Mouse (Mus musculus) intestine, embryonic 14.5 days (tissue): ENCODE results near the gene Cela1. TPM values are rescaled to one million over a fixed set of nuclear protein-coding genes. Genes with fewer than 3 reads are reported as not detected.

Source experiments
- ATAC-seq: fragments of 200-750 bp; cut with Nextera tagmentation; replicated peaks from 2 replicates; pipeline ENCODE4 v1.8.0; 2017; ENCODE audit warnings: low read depth, moderate number of reproducible peaks, moderate TSS enrichment, moderate library complexity; ENCODE audit not compliant: low FRiP score, low TSS enrichment
- DNase-seq: peaks from one replicate; pipeline ENCODE4 v3.0.0-alpha.2; 2018; ENCODE audit warnings: low spot score
- H3K27ac ChIP-seq: fragments of 300-500 bp; sonication (generic); 2 replicates; pipeline ENCODE4 v1.5.1; 2014; ENCODE audit warnings: low read depth, mild to moderate bottlenecking, control low read depth
- H3K27me3 ChIP-seq: fragments of 300-500 bp; sonication (generic); replicated peaks from 2 replicates; pipeline ENCODE4 v1.6.1; 2014; ENCODE audit warnings: low read length, control low read depth; ENCODE audit not compliant: control insufficient read depth, insufficient read depth
- H3K36me3 ChIP-seq: fragments of 300-500 bp; sonication (generic); 2 replicates; pipeline ENCODE4 v1.6.1; 2014; ENCODE audit warnings: low read length, control low read depth; ENCODE audit not compliant: control insufficient read depth, insufficient read depth
- H3K4me1 ChIP-seq: fragments of 300-500 bp; sonication (generic); replicated peaks from 2 replicates; pipeline ENCODE4 v1.6.1; 2014; ENCODE audit warnings: low read length, control low read depth, mixed read lengths; ENCODE audit not compliant: control insufficient read depth, insufficient read depth
- H3K4me2 ChIP-seq: fragments of 300-500 bp; sonication (generic); 2 replicates; pipeline ENCODE4 v1.6.1; 2014; ENCODE audit warnings: low read length
- H3K4me3 ChIP-seq: fragments of 300-500 bp; sonication (generic); 2 replicates; pipeline ENCODE4 v1.5.1; 2014; ENCODE audit warnings: low read depth, low read length, control low read depth, mixed read lengths
- H3K9ac ChIP-seq: fragments of 300-500 bp; sonication (generic); 2 replicates; pipeline ENCODE4 v1.6.1; 2014; ENCODE audit warnings: mild to moderate bottlenecking, low read length
- H3K9me3 ChIP-seq: fragments of 300-500 bp; sonication (generic); 2 replicates; pipeline ENCODE4 v1.6.1; 2016; ENCODE audit warnings: low read length, control low read depth; ENCODE audit not compliant: control insufficient read depth
- WGBS: fragments of 180-500 bp; shearing (Covaris S2); extraction: QIAGEN DNeasy Blood & Tissue Kit; methylation state at CpG from one replicate; pipeline ENCODE4 v1.1.7; 2014; 5-methylcytosine and 5-hydroxymethylcytosine counted together
- polyA plus RNA-seq: library from polyadenylated mRNA; unstranded; fragments of >200 nt; fragmentation: Nextera tagmentation; extraction: Ambion mirVana; gene quantifications from 2 replicates; pipeline ENCODE4 v1.2.1, GENCODE M21; 2014

Gene Cela1
- polyA plus RNA-seq, 1 experiment from 2014 or later = 49.9 TPM

GRCm38 (mm10) chr15:100646161-100646560, 41.6 kb downstream of the Cela1 start:
- H3K27me3 ChIP-seq = no peaks in the 10 kb centered on the region
- H3K4me2 ChIP-seq = no peak overlapping the region
- no peaks in the 10 kb centered on the region for H3K9me3 ChIP-seq
- no peak overlapping the region for H3K9ac ChIP-seq
- no peak overlapping the region for H3K4me3 ChIP-seq
- H3K27ac ChIP-seq = no peak overlapping the region
- no peak for ATAC-seq
- DNase-seq = no peak
- no peaks in the 10 kb centered on the region for H3K36me3 ChIP-seq
- H3K4me1 ChIP-seq = no peaks in the 10 kb centered on the region
- WGBS = 71% methylated on average over 6 of the region's 6 CpGs

DNA sequence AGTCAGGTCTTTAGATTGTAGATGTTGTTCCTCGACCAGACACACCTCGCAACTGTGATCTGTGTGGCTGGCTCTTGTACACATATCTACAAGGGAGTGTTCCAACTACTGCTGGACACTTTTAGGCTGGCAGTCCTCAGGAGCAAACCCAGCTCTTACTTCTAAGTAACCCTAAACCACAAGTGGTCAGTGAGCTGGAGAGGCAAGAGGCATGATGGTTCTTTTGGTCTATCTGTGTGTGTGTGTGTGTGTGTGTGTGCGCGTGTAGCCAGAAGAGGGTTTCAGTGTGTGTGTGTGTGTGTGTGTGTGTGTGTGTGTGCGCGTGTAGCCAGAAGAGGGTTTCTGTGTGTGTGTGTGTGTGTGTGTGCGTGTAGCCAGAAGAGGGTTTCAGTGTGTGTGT, 45.3 kb downstream of the Cela1 start:
- no peaks in the 10 kb centered on the region for H3K9me3 ChIP-seq
- H3K27me3 ChIP-seq = peaks cover 9% of the 10 kb centered on the region
- H3K4me1 ChIP-seq = peaks cover 4% of the 10 kb centered on the region; the same call in 1 of the 2 replicates
- ATAC-seq = no peak
- H3K36me3 ChIP-seq = no peaks in the 10 kb centered on the region
- no peak overlapping the region for H3K27ac ChIP-seq
- no peak overlapping the region for H3K4me3 ChIP-seq
- DNase-seq = no peak
- no peak overlapping the region for H3K4me2 ChIP-seq
- WGBS = 91% methylated on average over 7 of the region's 7 CpGs
- H3K9ac ChIP-seq = no peak overlapping the region

DNA sequence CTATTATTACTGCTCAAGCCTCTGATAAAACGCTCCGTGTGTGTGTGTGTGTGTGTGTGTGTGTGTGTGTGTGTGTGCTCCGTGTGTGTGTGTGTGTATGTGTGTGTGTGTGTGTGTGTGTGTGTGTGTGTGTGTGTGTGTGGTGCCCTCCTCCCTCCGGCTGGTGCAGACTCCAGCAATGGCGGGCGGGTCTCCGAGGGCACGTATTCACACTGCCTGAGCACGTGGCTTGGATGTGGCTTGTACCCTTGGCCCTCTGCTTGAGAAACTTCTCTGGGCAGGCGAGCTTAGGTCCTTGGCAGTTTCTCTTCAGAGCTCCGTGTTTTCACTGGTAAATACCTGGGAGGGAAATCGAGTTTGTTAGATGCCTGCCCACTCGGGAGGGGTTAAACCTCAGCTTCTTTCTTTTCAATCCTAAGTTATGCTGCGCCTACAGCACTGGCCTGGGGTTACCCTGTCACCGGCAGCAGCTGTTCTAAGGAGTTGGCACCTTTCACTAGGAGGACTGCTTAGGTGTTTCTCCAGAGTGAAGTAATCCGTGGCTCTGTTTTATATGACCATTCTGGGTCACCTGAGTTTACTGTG, 46.4 kb downstream of the Cela1 start:
- ATAC-seq (no peak), DNase-seq (no peak)
- Histone ChIP-seq H3K4me3 (no peak overlapping the region), H3K9ac (no peak overlapping the region), H3K36me3 (no peaks in the 10 kb centered on the region), H3K4me1 (peaks cover 14% of the 10 kb centered on the region), H3K9me3 (no peaks in the 10 kb centered on the region), H3K4me2 (no peak overlapping the region), H3K27me3 (peaks cover 20% of the 10 kb centered on the region), H3K27ac (no peak overlapping the region)
- WGBS = 72% methylated on average over 16 of the region's 16 CpGs

GRCm38 (mm10) chr15:100639972-100640750, 47.6 kb downstream of the Cela1 start:
- no peak overlapping the region for H3K4me2 ChIP-seq
- H3K9ac ChIP-seq = no peak overlapping the region
- no peaks in the 10 kb centered on the region for H3K9me3 ChIP-seq
- DNase-seq (no peak), ATAC-seq (no peak)
- H3K4me3 ChIP-seq = no peak overlapping the region
- H3K4me1 ChIP-seq = peaks cover 14% of the 10 kb centered on the region
- no peak overlapping the region for H3K27ac ChIP-seq
- H3K36me3 ChIP-seq = no peaks in the 10 kb centered on the region
- peaks cover 31% of the 10 kb centered on the region for H3K27me3 ChIP-seq
- 58% methylated on average over 16 of the region's 16 CpGs for WGBS

- WGBS = 22% methylated on average over 6 of the region's 6 CpGs
- Histone ChIP-seq H3K36me3 (no peaks in the 10 kb centered on the region), H3K9me3 (no peaks in the 10 kb centered on the region), H3K4me3 (0 out of 2 replicates have a peak overlapping the region, but pooled peaks have one; percentile 42), H3K4me2 (peak overlapping the region; percentile 65; the same call in 1 of the 2 replicates), H3K27me3 (peaks cover 42% of the 10 kb centered on the region), H3K4me1 (peaks cover 14% of the 10 kb centered on the region), H3K9ac (no peak overlapping the region), H3K27ac (no peak overlapping the region)
- ATAC-seq = no peak
- no peak for DNase-seq
These were observed 50.1 kb downstream of the Cela1 start for GRCm38 (mm10) chr15:100637661-100638060.

DNA sequence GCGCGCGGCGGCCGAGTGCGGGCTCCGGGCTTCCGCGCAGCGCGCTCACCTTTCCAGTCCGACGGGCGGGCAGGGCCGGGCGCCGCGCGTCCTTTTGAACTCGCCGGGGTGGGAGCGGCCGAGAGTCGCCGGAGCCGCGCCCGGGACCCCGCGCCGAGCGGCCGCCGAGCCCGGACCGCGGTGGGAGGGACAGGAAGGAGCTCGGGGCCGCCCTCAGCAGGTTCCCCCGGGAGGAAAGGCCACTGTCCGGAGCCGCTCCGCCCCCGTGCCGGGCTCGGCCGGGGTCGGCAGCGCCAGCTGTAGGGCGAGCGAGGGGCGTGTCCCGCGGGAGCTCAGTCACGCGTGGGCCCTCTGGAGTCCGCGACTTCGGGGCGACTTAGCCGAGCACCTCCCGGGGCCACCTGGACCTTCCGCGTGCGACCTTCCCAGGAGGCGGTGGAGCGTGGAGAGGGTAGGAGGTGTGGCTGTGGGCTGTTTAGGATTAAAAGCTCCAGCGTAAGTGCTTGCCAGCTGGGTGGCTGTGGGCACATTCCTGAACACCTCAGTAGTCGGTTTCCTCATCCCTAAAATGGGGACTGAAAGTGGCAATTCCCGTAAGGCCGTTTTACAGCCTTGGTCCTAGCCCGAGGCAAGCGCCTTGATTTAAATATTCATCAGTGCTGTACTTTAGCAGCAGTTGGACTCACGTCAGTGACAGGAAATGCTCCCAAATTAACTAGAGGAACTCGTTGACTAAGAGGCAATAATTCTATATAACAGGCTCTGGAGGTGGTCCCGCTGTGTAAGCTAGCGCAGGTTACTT, 50.8 kb downstream of the Cela1 start, which contains the start of gene Smagp:
Smagp (minus strand) TSS at position 241 of the 802 bp plus-strand sequence.
- WGBS = under 1% methylated on average over 73 of the region's 77 CpGs
- H3K4me1 ChIP-seq = peaks cover 14% of the 10 kb centered on the region
- H3K9ac ChIP-seq = peak within 1 kb of the TSS; percentile 34
- no peaks in the 10 kb centered on the region for H3K9me3 ChIP-seq
- H3K4me2 ChIP-seq = peak within 1 kb of the TSS; percentile 65
- H3K36me3 ChIP-seq = no peaks in the 10 kb centered on the region
- peak within 1 kb of the TSS; percentile 25; the same call in 1 of the 2 replicates for H3K27ac ChIP-seq
- peak; percentile 77 for DNase-seq
- H3K4me3 ChIP-seq = peak within 1 kb of the TSS; percentile 42
- ATAC-seq = peak; percentile 54; the same call in 1 of the 2 replicates
- H3K27me3 ChIP-seq = peaks cover 42% of the 10 kb centered on the region

GRCm38 (mm10) chr15:100635851-100636645, 51.7 kb downstream of the Cela1 start:
- H3K27me3 ChIP-seq = peaks cover 42% of the 10 kb centered on the region
- H3K4me3 ChIP-seq = peak overlapping the region; percentile 42
- H3K4me1 ChIP-seq = peaks cover 14% of the 10 kb centered on the region
- WGBS = 5% methylated on average over 38 of the region's 38 CpGs
- H3K9ac ChIP-seq = peak overlapping the region; percentile 34
- no peaks in the 10 kb centered on the region for H3K9me3 ChIP-seq
- 0 out of 2 replicates have a peak, but pooled peaks have one; percentile 14 for ATAC-seq
- no peaks in the 10 kb centered on the region for H3K36me3 ChIP-seq
- H3K4me2 ChIP-seq = peak overlapping the region; percentile 65
- H3K27ac ChIP-seq = peak overlapping the region; percentile 25; the same call in 1 of the 2 replicates
- DNase-seq = peak; percentile 73

DNA sequence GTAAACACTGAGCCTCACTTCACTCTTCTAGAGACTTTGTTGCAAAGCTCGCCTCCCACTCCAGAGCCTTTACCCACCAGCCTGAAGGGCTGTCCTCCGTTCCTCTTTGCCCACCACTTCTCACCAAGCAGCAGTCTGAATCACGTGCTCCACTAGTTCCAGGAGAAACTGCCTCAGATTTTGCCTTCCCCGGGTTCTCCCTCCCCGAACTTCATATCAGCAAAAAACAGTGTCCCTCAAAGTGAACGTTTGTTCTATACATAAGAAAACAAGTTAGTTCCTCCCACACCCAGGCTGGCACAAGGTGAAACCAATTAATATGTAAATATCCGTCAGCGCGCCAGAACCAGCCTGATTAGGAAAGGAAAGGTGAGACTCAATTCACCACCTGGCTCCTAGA, 52.5 kb downstream of the Cela1 start:
- Histone ChIP-seq H3K4me3 (peak overlapping the region; percentile 6; the same call in 1 of the 2 replicates), H3K9me3 (no peaks in the 10 kb centered on the region), H3K4me2 (peak overlapping the region; percentile 65), H3K4me1 (peaks cover 14% of the 10 kb centered on the region), H3K27ac (no peak overlapping the region), H3K9ac (no peak overlapping the region), H3K27me3 (peaks cover 42% of the 10 kb centered on the region), H3K36me3 (no peaks in the 10 kb centered on the region)
- ATAC-seq (no peak), DNase-seq (no peak)
- WGBS = 13% methylated on average over 9 of the region's 9 CpGs
